Mouse (Mus musculus) adrenal gland, postnatal 4 days (tissue): Measurements from ENCODE around the gene Tfeb. TPM values are rescaled to one million over a fixed set of nuclear protein-coding genes. Genes with fewer than 3 reads are reported as not detected.
A peak's percentile ranks its signal among the peaks of the same experiment; 100 is the strongest.

Experiments used
- DNase-seq, 2 experiments: peaks; one replicate each; pipeline ENCODE4 v3.0.0; 2021 to 2022; ENCODE audit warnings: low spot score in 2 of 2, mixed read lengths in 2 of 2
- total RNA-seq, 2 experiments: library from RNA; stranded (reverse); gene quantifications; 2 replicates each; pipeline ENCODE4 v1.2.3; 2021

The Tfeb gene
- total RNA-seq, 2 experiments from 2014 or later = 22.1 to 22.3 TPM

DNA sequence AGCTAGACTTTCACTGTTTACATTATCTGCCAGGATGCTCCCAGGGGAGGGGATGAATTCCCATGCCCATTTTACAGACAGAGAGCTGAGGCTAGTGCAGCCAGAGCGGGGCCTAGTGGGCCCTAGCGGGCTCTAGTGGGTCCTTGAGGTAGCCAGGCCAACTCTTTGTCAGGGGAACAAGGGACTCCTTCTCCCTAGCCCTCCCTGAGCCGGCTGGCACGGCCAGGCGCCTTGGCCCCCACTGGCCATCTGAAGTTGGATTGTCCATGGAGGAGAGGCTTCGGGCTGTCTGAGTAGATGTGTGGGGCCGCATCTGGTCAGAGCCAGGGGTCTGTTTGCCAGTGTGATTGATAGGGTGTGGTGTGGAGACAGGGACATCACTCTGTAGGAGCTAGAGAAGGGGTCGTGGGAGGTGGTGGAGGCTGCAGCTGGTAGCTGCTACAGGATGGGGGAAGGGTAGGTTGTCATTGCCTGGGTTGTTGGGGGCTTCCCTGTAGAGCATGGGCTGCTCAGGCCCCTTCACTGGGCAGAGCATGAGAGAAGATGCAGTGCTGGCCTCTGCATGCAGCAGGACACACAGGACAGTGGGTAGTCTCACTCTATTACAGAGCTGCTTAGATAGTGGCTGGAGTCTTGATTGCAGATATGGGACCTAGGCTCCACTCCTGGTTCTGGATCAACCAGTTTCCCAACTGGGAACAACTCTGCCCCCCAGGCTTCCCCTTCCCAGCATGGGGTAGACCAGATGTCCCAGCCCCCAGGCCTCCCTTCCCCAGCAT, 46.8 kb downstream of the Tfeb start:
- DNase-seq = no peak

DNA sequence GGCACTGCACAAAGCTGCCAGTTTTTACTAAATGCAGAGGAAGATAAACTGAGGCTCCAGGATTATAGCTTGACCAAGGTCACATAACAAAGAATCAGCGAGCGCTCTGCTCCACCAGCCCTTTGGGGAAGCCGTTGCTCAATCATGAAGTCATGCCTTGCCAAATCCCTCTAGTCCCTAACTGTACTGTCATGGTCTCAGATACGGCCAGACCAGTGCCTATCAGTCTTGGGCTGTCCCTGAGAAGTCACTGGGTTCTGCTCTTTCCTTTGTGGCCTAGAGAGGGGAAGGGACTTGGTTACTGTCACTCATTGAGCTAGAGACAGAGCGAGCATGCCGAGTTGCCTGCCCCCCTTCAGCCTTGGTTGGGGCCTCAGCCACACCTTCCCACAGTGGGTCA, 47.6 kb downstream of the Tfeb start:
- no peak for DNase-seq

- DNase-seq = no peak
Observed at GRCm38 (mm10) chr17:47787632-47788031, 50.8 kb downstream of the Tfeb start.

DNA sequence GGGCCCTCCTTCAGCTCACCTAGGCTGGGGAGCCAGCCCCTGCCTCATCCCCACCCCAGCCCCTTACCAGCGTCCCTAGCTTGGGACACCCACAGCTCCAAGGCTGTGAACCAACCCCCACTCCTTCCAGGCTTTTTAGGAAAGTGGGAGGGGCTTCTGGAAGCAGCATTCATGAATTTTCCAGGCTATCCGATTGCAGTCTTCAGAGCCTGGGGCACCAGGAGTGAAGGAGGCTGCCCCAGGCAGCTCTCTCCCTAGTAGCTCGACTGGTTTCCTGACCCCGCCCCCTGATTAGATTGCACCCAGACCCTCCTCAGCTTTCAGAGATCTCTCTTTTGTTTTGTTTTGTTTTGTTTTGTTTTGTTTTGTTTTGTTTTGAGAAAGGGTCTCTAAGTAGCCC, 51.5 kb downstream of the Tfeb start:
- DNase-seq = no peak

GRCm38 (mm10) chr17:47788996-47789395, 52.2 kb downstream of the Tfeb start:
- no peak for DNase-seq

- DNase-seq = peak; percentile 56 to 66
Observed at GRCm38 (mm10) chr17:47792098-47792863, 55.5 kb downstream of the Tfeb start.

- DNase-seq = peak; percentile 75 to 82
Observed at GRCm38 (mm10) chr17:47793377-47793776, 56.5 kb downstream of the Tfeb start.

GRCm38 (mm10) chr17:47795446-47795845, 58.6 kb downstream of the Tfeb start:
- no peak for DNase-seq

GRCm38 (mm10) chr17:47796156-47796816, 59.5 kb downstream of the Tfeb start:
- DNase-seq = no peak

GRCm38 (mm10) chr17:47796968-47797367, 60.1 kb downstream of the Tfeb start:
- DNase-seq = no peak

DNA sequence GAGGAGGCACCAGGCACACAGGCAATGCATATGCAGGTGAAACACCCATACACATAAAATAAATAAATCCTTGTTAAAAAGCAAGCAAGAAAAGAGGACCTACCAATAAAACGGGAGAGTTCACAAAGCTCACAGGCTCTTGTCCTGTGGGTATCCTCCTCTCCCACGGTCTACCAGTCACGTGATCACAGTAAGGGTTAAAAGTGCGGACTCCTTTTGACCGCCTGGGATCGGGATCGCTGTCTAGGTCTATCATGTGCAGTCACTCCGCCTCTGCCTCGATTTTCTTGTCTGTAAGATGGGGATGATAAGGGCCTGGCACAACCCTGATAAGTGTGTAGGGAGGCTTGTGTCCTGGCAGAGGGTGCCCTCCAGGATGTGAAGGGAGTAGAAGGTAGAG, 60.6 kb downstream of the Tfeb start:
- no peak for DNase-seq

- no peak for DNase-seq
Observed at GRCm38 (mm10) chr17:47802806-47803205, 66.0 kb downstream of the Tfeb start.

- no peak for DNase-seq
Observed at GRCm38 (mm10) chr17:47803662-47804061, 66.8 kb downstream of the Tfeb start.

- DNase-seq = no peak
Observed at GRCm38 (mm10) chr17:47805047-47805835, 68.4 kb downstream of the Tfeb start.

- no peak for DNase-seq
Observed at GRCm38 (mm10) chr17:47806230-47806629, 69.4 kb downstream of the Tfeb start.

DNA sequence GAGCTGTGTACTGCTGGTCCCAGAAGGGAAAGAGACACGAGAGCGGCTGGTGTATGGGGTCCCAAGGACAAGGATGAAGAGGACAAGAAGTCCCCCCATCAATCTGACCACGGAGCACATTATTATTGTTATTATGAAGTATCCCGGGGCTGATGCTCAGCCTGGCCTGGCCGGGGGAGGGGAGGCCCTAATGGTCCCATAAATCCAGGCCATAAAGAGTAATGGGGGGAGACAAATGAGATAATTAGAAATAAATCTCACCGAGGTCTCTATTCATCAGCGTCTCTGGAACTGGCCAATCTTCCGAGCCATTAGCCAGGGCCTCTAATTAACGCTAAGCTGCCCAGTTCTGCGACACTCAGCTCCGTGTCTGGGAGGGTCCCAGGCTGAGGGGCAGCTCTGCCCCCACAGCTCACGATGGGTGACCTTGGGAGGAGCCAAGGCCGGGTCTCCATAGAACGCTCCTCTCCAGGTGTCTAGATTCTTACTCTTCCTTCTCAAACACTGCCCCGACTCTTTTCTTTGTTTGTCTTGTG, 74.5 kb downstream of the Tfeb start:
- DNase-seq = no peak

DNA sequence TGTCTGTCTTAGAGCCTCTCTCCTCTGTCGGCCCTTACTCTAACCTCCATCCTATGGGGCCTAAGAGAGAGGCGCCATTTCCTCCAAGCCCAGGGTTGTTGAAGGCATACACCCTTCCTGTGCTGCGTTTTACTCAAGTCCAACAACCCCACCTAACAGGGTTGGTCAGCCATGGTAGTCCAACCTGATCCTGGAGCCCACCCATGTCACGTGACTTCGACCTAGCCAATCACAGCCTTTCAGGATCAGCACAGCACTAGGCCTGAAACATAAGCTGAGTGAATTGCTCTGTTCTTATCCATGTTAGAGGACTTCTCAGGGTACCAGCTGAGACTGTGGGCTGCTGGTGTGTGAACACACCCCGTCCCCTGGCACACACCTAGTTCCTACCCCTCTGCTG, 75.4 kb downstream of the Tfeb start:
- DNase-seq = no peak

- no peak for DNase-seq
Observed at GRCm38 (mm10) chr17:47813616-47814015, 76.8 kb downstream of the Tfeb start.

DNA sequence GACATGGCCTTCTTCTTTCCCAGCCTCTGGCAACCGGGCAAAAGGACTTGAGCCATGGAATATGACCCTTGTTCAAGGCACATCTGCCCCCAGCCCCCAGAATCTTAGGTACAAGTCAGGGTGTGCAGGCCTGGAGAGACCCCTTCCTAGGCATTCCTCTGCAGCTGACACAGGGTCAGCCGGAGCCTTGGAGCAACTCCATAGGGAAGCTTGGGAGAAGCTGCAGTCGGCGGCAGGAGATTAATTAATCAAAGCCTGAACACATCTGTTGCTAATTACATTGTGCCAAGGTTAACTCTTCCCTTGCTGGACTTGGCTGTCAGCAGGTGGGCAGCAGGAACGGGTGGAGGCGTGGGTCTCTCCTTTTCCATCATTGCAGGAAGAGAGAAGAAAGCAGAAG, 77.7 kb downstream of the Tfeb start:
- no peak for DNase-seq

- DNase-seq = no peak
Observed at GRCm38 (mm10) chr17:47815446-47815845, 78.6 kb downstream of the Tfeb start.
